24 mouse cellular contexts compared by ENCODE assay signal in genomic region chr7:134113829-134114228, GRCm38 (mm10).
A peak's percentile ranks its signal among the peaks of the same experiment; 100 is the strongest.
DNase-seq lines count a peak whose midpoint lies in the region; ATAC-seq and TF ChIP-seq lines count a peak whose summit lies in the region.
"Had no signal": no experiment of that assay in that cellular context is flagged by ENCODE, and none has a peak within 500 bp of the region (broad histone marks: within the 10 kb centered on the region; RNA-seq: fewer than 3 reads in every experiment).

No protein-coding gene starts in this region.

- no peak overlapping the region for H3K4me3 ChIP-seq in heart, embryonic 13.5 days
- no peak overlapping the region for H3K4me3 ChIP-seq in intestine, embryonic 15.5 days (replicated peaks)
- no peak overlapping the region for H3K4me3 ChIP-seq in intestine, embryonic 16.5 days (ENCODE audit: low read length)
- no peak overlapping the region for H3K4me3 ChIP-seq in myocyte
- H3K4me3 ChIP-seq: embryonic facial prominence, embryonic 12.5 days; erythroblast, embryonic 14.5 days; forebrain, embryonic 12.5 days; left cerebral cortex, adult 2 months; liver, embryonic 15.5 days; lung, embryonic 15.5 days; neural tube, embryonic 12.5 days; stomach, embryonic 15.5 days had no signal

- H3K36me3 ChIP-seq in heart, embryonic 13.5 days = no peaks in the 10 kb centered on the region
- no peaks in the 10 kb centered on the region for H3K36me3 ChIP-seq in intestine, embryonic 15.5 days
- no peaks in the 10 kb centered on the region for H3K36me3 ChIP-seq in intestine, embryonic 16.5 days (ENCODE audit: control insufficient read depth, insufficient read depth, low read length)
- H3K36me3 ChIP-seq in myocyte (ENCODE audit: control insufficient read depth, insufficient read depth) = no peaks in the 10 kb centered on the region
- H3K36me3 ChIP-seq: embryonic facial prominence, embryonic 12.5 days; forebrain, embryonic 12.5 days; liver, embryonic 15.5 days; lung, embryonic 15.5 days; neural tube, embryonic 12.5 days; stomach, embryonic 15.5 days had no signal

- no peak for DNase-seq in heart, adult 9 months (ENCODE audit: low spot score in 2 of 2)
- peak; percentile 47 for DNase-seq in MN1 (ENCODE audit: low spot score)
- no peak for DNase-seq in layer of hippocampus, adult 9-10 months (ENCODE audit: low spot score)
- DNase-seq: cerebellum, adult 11-12 months; cerebellum, postnatal 10 days; kidney, adult 18-20 months; lung, postnatal 4 days; midbrain, embryonic 14.5 days; spleen, adult 18-20 months; thymus, adult 18-20 months; thymus, postnatal 36 days had no signal

- no peak overlapping the region for H3K9ac ChIP-seq in heart, embryonic 13.5 days
- no peak overlapping the region for H3K9ac ChIP-seq in intestine, embryonic 15.5 days
- H3K9ac ChIP-seq in intestine, embryonic 16.5 days (ENCODE audit: low read depth, low read length) = no peak overlapping the region
- H3K9ac ChIP-seq: embryonic facial prominence, embryonic 12.5 days; forebrain, embryonic 12.5 days; liver, embryonic 15.5 days; lung, embryonic 15.5 days; neural tube, embryonic 12.5 days; stomach, embryonic 15.5 days had no signal

- no peak for TF ChIP-seq POLR2A in myocyte (IDR thresholded peaks at IDR 0.05; ENCODE audit: insufficient read length, low read depth)

- WGBS in heart, embryonic 13.5 days = 48% methylated on average over 6 of the region's 6 CpGs
- WGBS in intestine, embryonic 15.5 days = 53% methylated on average over 6 of the region's 6 CpGs
- WGBS in intestine, embryonic 16.5 days = 63% methylated on average over 6 of the region's 6 CpGs

- no peak overlapping the region for H3K4me2 ChIP-seq in heart, embryonic 13.5 days
- no peak overlapping the region for H3K4me2 ChIP-seq in intestine, embryonic 15.5 days (replicated peaks)
- no peak overlapping the region for H3K4me2 ChIP-seq in intestine, embryonic 16.5 days (ENCODE audit: low read depth, low read length)
- H3K4me2 ChIP-seq in myocyte (ENCODE audit: low read depth) = peak overlapping the region; percentile 60
- H3K4me2 ChIP-seq: embryonic facial prominence, embryonic 12.5 days; forebrain, embryonic 12.5 days; liver, embryonic 15.5 days; lung, embryonic 15.5 days; neural tube, embryonic 12.5 days; stomach, embryonic 15.5 days had no signal

- no peaks in the 10 kb centered on the region for H3K79me2 ChIP-seq in myocyte (ENCODE audit: control insufficient read depth, insufficient read depth)

- peaks cover 40% of the 10 kb centered on the region for H3K4me1 ChIP-seq in heart, embryonic 13.5 days
- no peaks in the 10 kb centered on the region; the same call in 1 of the 2 replicates for H3K4me1 ChIP-seq in intestine, embryonic 15.5 days (replicated peaks)
- peaks cover 4% of the 10 kb centered on the region; the same call in 1 of the 2 replicates for H3K4me1 ChIP-seq in intestine, embryonic 16.5 days (ENCODE audit: control insufficient read depth, insufficient read depth, low read length)
- H3K4me1 ChIP-seq: embryonic facial prominence, embryonic 12.5 days; forebrain, embryonic 12.5 days; liver, embryonic 15.5 days; neural tube, embryonic 12.5 days; stomach, embryonic 15.5 days had no signal

- H3K9me3 ChIP-seq in heart, embryonic 13.5 days = no peaks in the 10 kb centered on the region
- H3K9me3 ChIP-seq in intestine, embryonic 15.5 days = no peaks in the 10 kb centered on the region
- H3K9me3 ChIP-seq in intestine, embryonic 16.5 days (ENCODE audit: control insufficient read depth, low read length) = no peaks in the 10 kb centered on the region
- H3K9me3 ChIP-seq: embryonic facial prominence, embryonic 12.5 days; forebrain, embryonic 12.5 days; liver, embryonic 15.5 days; lung, embryonic 15.5 days; neural tube, embryonic 12.5 days; stomach, embryonic 15.5 days had no signal

- no peak overlapping the region for H3ac ChIP-seq in myocyte (ENCODE audit: control insufficient read depth, insufficient read length)

- peak overlapping the region; percentile 67 for H3K27ac ChIP-seq in heart, embryonic 13.5 days (replicated peaks)
- H3K27ac ChIP-seq in intestine, embryonic 15.5 days = 0 out of 2 replicates have a peak overlapping the region, but pooled peaks have one; percentile 13
- H3K27ac ChIP-seq in intestine, embryonic 16.5 days (ENCODE audit: low read length) = no peak overlapping the region
- H3K27ac ChIP-seq: embryonic facial prominence, embryonic 12.5 days; forebrain, embryonic 12.5 days; left cerebral cortex, adult 2 months; liver, embryonic 15.5 days; lung, embryonic 15.5 days; neural tube, embryonic 12.5 days had no signal

- ATAC-seq in heart, embryonic 13.5 days (ENCODE audit: extremely low read depth, insufficient number of reproducible peaks, low FRiP score, low TSS enrichment) = no peak
- 0 out of 2 replicates have a peak, but pooled peaks have one; percentile 12 for ATAC-seq in intestine, embryonic 15.5 days
- no peak for ATAC-seq in intestine, embryonic 16.5 days
- ATAC-seq: hindbrain, embryonic 16.5 days had no signal

- H3K27me3 ChIP-seq in heart, embryonic 13.5 days (replicated peaks) = no peaks in the 10 kb centered on the region
- no peaks in the 10 kb centered on the region for H3K27me3 ChIP-seq in intestine, embryonic 15.5 days (replicated peaks)
- no peaks in the 10 kb centered on the region for H3K27me3 ChIP-seq in intestine, embryonic 16.5 days (replicated peaks; ENCODE audit: control insufficient read depth, insufficient read depth, low read length)
- no peaks in the 10 kb centered on the region for H3K27me3 ChIP-seq in myocyte (ENCODE audit: control insufficient read depth, insufficient read depth, insufficient read length)
- H3K27me3 ChIP-seq: embryonic facial prominence, embryonic 12.5 days; forebrain, embryonic 12.5 days; liver, embryonic 15.5 days; lung, embryonic 15.5 days; neural tube, embryonic 12.5 days; stomach, embryonic 15.5 days had no signal

TF ChIP-seq in myocyte, 11 proteins besides CTCF, POLR2A, EP300 and RAD21:
- TF ChIP-seq E2F4 (IDR thresholded peaks at IDR 0.05; ENCODE audit: insufficient read depth) (no peak), SRF (IDR thresholded peaks at IDR 0.05; ENCODE audit: control insufficient read depth, insufficient read length, low read depth) (no peak), TCF3 (IDR thresholded peaks at IDR 0.05; ENCODE audit: insufficient read length, low read depth) (no peak)
